Mouse (Mus musculus): ENCODE data around the gene Fam83f. TPM values are rescaled to one million over a fixed set of nuclear protein-coding genes. Genes with fewer than 3 reads are reported as not detected.

Fam83f gene
- total and polyA plus RNA-seq, 3 experiments: not detected

GRCm38 (mm10) chr15:80645006-80645797 lies 26.4 kb upstream of the Fam83f start:
- Histone ChIP-seq H3K4me3 (ENCODE audit: control insufficient read depth in 1 of 2, insufficient read depth in 1 of 2, low read depth in 2 of 2, low read length in 2 of 2) (no peak overlapping the region), H3K4me1 (ENCODE audit: control insufficient read depth in 1 of 2, insufficient read depth in 2 of 2, low read length in 2 of 2) (no peaks in the 10 kb centered on the region), H3K27ac (ENCODE audit: control insufficient read depth, low read depth, low read length) (no peak overlapping the region), H3K9me3 (replicated peaks; ENCODE audit: insufficient read depth, low read length) (no peaks in the 10 kb centered on the region), H3K9ac (ENCODE audit: control insufficient read depth, low read depth, low read length, poor library complexity, severe bottlenecking) (no peak overlapping the region), H3K27me3 (ENCODE audit: control insufficient read depth in 1 of 2, insufficient read depth in 2 of 2, low read length in 2 of 2) (no peaks in the 10 kb centered on the region; a peak in 1 of 4 replicates), H3K79me2 (ENCODE audit: control insufficient read depth, insufficient read depth, low read length, poor library complexity) (no peaks in the 10 kb centered on the region), H3K36me3 (ENCODE audit: control insufficient read depth in 1 of 2, insufficient read depth in 2 of 2, low read length in 2 of 2) (no peaks in the 10 kb centered on the region)
- TF ChIP-seq SIN3A (IDR thresholded peaks at IDR 0.05; ENCODE audit: low read length) (no peak), ZNF384 (IDR thresholded peaks at IDR 0.05; ENCODE audit: low read depth, low read length) (no peak), CHD2 (IDR thresholded peaks at IDR 0.05; ENCODE audit: low read length) (no peak), USF1 (IDR thresholded peaks at IDR 0.05; ENCODE audit: low read depth, low read length) (no peak), MAZ (IDR thresholded peaks at IDR 0.05; ENCODE audit: low read depth, low read length) (no peak), MYC (IDR thresholded peaks at IDR 0.05; ENCODE audit: low read depth, low read length) (no peak), E2F4 (IDR thresholded peaks at IDR 0.05; ENCODE audit: borderline replicate concordance, low read depth, low read length) (no peak), USF2 (IDR thresholded peaks at IDR 0.05; ENCODE audit: borderline replicate concordance in 1 of 2, insufficient read depth in 1 of 2, low read depth in 1 of 2, low read length in 2 of 2) (no peak), MXI1 (IDR thresholded peaks at IDR 0.05; ENCODE audit: low read depth, low read length) (no peak), ELF1 (IDR thresholded peaks at IDR 0.05; ENCODE audit: low read depth, low read length) (no peak), BHLHE40 (IDR thresholded peaks at IDR 0.05; ENCODE audit: borderline replicate concordance, low read depth, low read length) (no peak), ZKSCAN1 (IDR thresholded peaks at IDR 0.05; ENCODE audit: low read depth, low read length) (no peak), POLR2AphosphoS5 (IDR thresholded peaks at IDR 0.05; ENCODE audit: borderline replicate concordance, low read depth, low read length) (no peak), EP300 (IDR thresholded peaks at IDR 0.05; ENCODE audit: low read depth in 1 of 2, low read length in 2 of 2) (no peak), NELFE (IDR thresholded peaks at IDR 0.05; ENCODE audit: low read depth, low read length) (no peak), TCF12 (IDR thresholded peaks at IDR 0.05; ENCODE audit: low read depth, low read length) (no peak)
- no peak for DNase-seq (ENCODE audit: low read depth, low spot score)

- no peak for TF ChIP-seq POLR2A (IDR thresholded peaks at IDR 0.05; ENCODE audit: control insufficient read depth in 1 of 2, insufficient read depth in 1 of 2, low read depth in 1 of 2, low read length in 2 of 2, poor library complexity in 1 of 2)
- TF ChIP-seq GABPA (IDR thresholded peaks at IDR 0.05; ENCODE audit: low read depth, low read length): no peak
- Histone ChIP-seq H3K9me3 (replicated peaks; ENCODE audit: insufficient read depth, low read length) (no peaks in the 10 kb centered on the region), H3K4me3 (ENCODE audit: control insufficient read depth in 1 of 2, insufficient read depth in 1 of 2, low read depth in 2 of 2, low read length in 2 of 2) (no peak overlapping the region), H3K36me3 (ENCODE audit: control insufficient read depth in 1 of 2, insufficient read depth in 2 of 2, low read length in 2 of 2) (no peaks in the 10 kb centered on the region), H3K27ac (ENCODE audit: control insufficient read depth, low read depth, low read length) (no peak overlapping the region), H3K4me1 (ENCODE audit: control insufficient read depth in 1 of 2, insufficient read depth in 2 of 2, low read length in 2 of 2) (no peaks in the 10 kb centered on the region), H3K27me3 (ENCODE audit: control insufficient read depth in 1 of 2, insufficient read depth in 2 of 2, low read length in 2 of 2) (peaks cover 0 to 4% of the 10 kb centered on the region in 2 experiments; a peak in 3 of 4 replicates), H3K9ac (ENCODE audit: control insufficient read depth, low read depth, low read length, poor library complexity, severe bottlenecking) (no peak overlapping the region), H3K79me2 (ENCODE audit: control insufficient read depth, insufficient read depth, low read length, poor library complexity) (no peaks in the 10 kb centered on the region)
- no peak for DNase-seq (ENCODE audit: low read depth, low spot score)
Measured at GRCm38 (mm10) chr15:80648977-80649606, 22.6 kb upstream of the Fam83f start.

All from MEL (cell line).